Mouse (Mus musculus) kidney, postnatal 14 days (tissue): Measurements from ENCODE around the gene Vezt.

Experiments
- DNase-seq: peaks from one replicate; pipeline ENCODE4 v3.0.0; 2022; ENCODE audit warnings: mixed read lengths

Gene Vezt

GRCm38 (mm10) chr10:93945843-93946499 lies 89.6 kb downstream of the Vezt start:
- no peak for DNase-seq

GRCm38 (mm10) chr10:93945364-93945763 lies 90.3 kb downstream of the Vezt start:
- DNase-seq: peak; percentile 58

- DNase-seq: peak; percentile 37
These were observed 91.4 kb downstream of the Vezt start for GRCm38 (mm10) chr10:93944241-93944640.

- no peak for DNase-seq
These were observed 95.3 kb downstream of the Vezt start for GRCm38 (mm10) chr10:93940279-93940678.

GRCm38 (mm10) chr10:93939676-93940075 lies 95.9 kb downstream of the Vezt start:
- DNase-seq: no peak

- DNase-seq: no peak
These were observed 96.8 kb downstream of the Vezt start for GRCm38 (mm10) chr10:93938844-93939271.

- peak; percentile 18 for DNase-seq
These were observed 101.6 kb downstream of the Vezt start for GRCm38 (mm10) chr10:93933980-93934379.

GRCm38 (mm10) chr10:93932861-93933260 lies 102.8 kb downstream of the Vezt start:
- no peak for DNase-seq

GRCm38 (mm10) chr10:93932020-93932419 lies 103.6 kb downstream of the Vezt start:
- no peak for DNase-seq

- DNase-seq: no peak
These were observed 104.2 kb downstream of the Vezt start for GRCm38 (mm10) chr10:93931431-93931830.

GRCm38 (mm10) chr10:93930236-93930824 lies 105.3 kb downstream of the Vezt start:
- DNase-seq: no peak

- no peak for DNase-seq
These were observed 111.0 kb downstream of the Vezt start for GRCm38 (mm10) chr10:93924666-93925065.

- DNase-seq: no peak
These were observed 114.5 kb downstream of the Vezt start for GRCm38 (mm10) chr10:93921160-93921559.

- peak; percentile 69 for DNase-seq
These were observed 116.4 kb downstream of the Vezt start for GRCm38 (mm10) chr10:93919227-93919626.

- peak; percentile 73 for DNase-seq
These were observed 116.9 kb downstream of the Vezt start for GRCm38 (mm10) chr10:93918701-93919100.

- DNase-seq: no peak
These were observed 117.5 kb downstream of the Vezt start for GRCm38 (mm10) chr10:93918087-93918486.

- no peak for DNase-seq
These were observed 118.8 kb downstream of the Vezt start for GRCm38 (mm10) chr10:93916778-93917177.

- DNase-seq: no peak
These were observed 119.9 kb downstream of the Vezt start for GRCm38 (mm10) chr10:93915531-93916275.

- DNase-seq: no peak
These were observed 122.1 kb downstream of the Vezt start for GRCm38 (mm10) chr10:93913525-93913924.

- DNase-seq: no peak
These were observed 122.7 kb downstream of the Vezt start for GRCm38 (mm10) chr10:93912917-93913316.

GRCm38 (mm10) chr10:93912136-93912855 lies 123.3 kb downstream of the Vezt start:
- no peak for DNase-seq

- DNase-seq: no peak
These were observed 124.3 kb downstream of the Vezt start for GRCm38 (mm10) chr10:93911326-93911725.

- no peak for DNase-seq
These were observed 125.7 kb downstream of the Vezt start for GRCm38 (mm10) chr10:93909811-93910446.
